ENCODE assay signal across 18 mouse cellular contexts in the genomic region with DNA sequence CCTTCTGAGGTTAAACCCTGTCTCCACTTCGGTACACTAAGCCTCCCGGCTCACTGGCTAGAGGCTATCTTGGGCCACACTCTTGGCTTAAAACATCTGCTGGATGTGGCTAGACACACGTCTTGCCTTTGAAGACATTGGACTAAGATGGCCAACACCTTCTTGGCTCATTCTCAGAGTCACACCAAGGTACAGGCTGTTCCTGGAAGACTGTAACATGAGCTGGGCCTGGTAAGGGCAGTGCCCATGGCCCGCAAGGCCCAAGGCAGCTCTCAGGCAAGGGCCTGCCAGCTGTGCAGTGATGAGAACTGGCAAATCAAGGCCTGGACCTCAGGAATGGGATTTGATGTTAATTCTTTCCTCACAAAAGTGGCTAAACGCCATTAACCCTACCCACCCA. TPM values are rescaled to one million over a fixed set of nuclear protein-coding genes. Genes with fewer than 3 reads are reported as not detected.
DNase-seq lines count a peak whose midpoint lies in the region; TF ChIP-seq lines count a peak whose summit lies in the region.
"Had no signal": no experiment of that assay in that cellular context is flagged by ENCODE, and none has a peak within 500 bp of the region (broad histone marks: within the 10 kb centered on the region; RNA-seq: fewer than 3 reads in every experiment).

No protein-coding gene starts in this region.

- intact Hi-C loops in gastrocnemius, adult 2 months (cut with DNase I) = no loop called here

- TF ChIP-seq CTCF in gastrocnemius, adult 2 months (IDR thresholded peaks at IDR 0.05) = no peak
- no peak for TF ChIP-seq CTCF in testis, adult 2 months (IDR thresholded peaks at IDR 0.05; ENCODE audit: control insufficient read depth, insufficient read depth, insufficient replicate concordance, low read depth, low read length)

- H3K27me3 ChIP-seq in testis, adult 2 months (ENCODE audit: control insufficient read depth, insufficient read depth, low read length) = no peaks in the 10 kb centered on the region
- peaks cover 3% of the 10 kb centered on the region; the same call in 1 of the 2 replicates for H3K27me3 ChIP-seq in limb, embryonic 10.5 days (ENCODE audit: low read depth, poor library complexity, severe bottlenecking)
- H3K27me3 ChIP-seq: CH12.LX; heart, embryonic 15.5 days; Patski had no signal

- 85% methylated on average over 5 of the region's 5 CpGs for WGBS in limb, embryonic 10.5 days

- peak; percentile 90 for DNase-seq in gastrocnemius, adult 2 months
- no peak for DNase-seq in gastrocnemius, postnatal 10 days
- DNase-seq in testis, postnatal 14 days (ENCODE audit: low spot score) = no peak
- DNase-seq in limb, embryonic 10.5 days (ENCODE audit: low spot score) = no peak
- no peak for DNase-seq in frontal cortex, postnatal 10 days (ENCODE audit: low spot score in 2 of 2)
- no peak for DNase-seq in adrenal gland, adult 8-10 months
- DNase-seq: adrenal gland, postnatal 25 days; cerebellum, adult 18-20 months; cerebellum, adult 9-11 months; cerebellum, postnatal 36 days; heart, adult 2 months had no signal

- peaks cover 11% of the 10 kb centered on the region for H3K4me1 ChIP-seq in testis, adult 2 months (ENCODE audit: control insufficient read depth, insufficient read depth, low read length)
- peaks cover 57% of the 10 kb centered on the region for H3K4me1 ChIP-seq in limb, embryonic 10.5 days

- no peaks in the 10 kb centered on the region for H3K9me3 ChIP-seq in limb, embryonic 10.5 days (replicated peaks)
- H3K9me3 ChIP-seq: heart, embryonic 15.5 days had no signal

- no peak for TF ChIP-seq POLR2A in testis, adult 2 months (IDR thresholded peaks at IDR 0.05; ENCODE audit: control insufficient read depth, low read depth, low read length)

- no peak overlapping the region for H3K4me3 ChIP-seq in gastrocnemius, adult 2 months
- peak overlapping the region; percentile 77 for H3K4me3 ChIP-seq in testis, adult 2 months (ENCODE audit: control insufficient read depth, low read depth, low read length)
- H3K4me3 ChIP-seq in limb, embryonic 10.5 days = no peak overlapping the region
- H3K4me3 ChIP-seq: embryonic facial prominence, embryonic 10.5 days; heart, adult 2 months; heart, embryonic 15.5 days; hindbrain, embryonic 10.5 days had no signal

- H3K36me3 ChIP-seq in testis, adult 2 months (ENCODE audit: control insufficient read depth, insufficient read depth, low read length) = no peaks in the 10 kb centered on the region
- H3K36me3 ChIP-seq in limb, embryonic 10.5 days = no peaks in the 10 kb centered on the region
- H3K36me3 ChIP-seq: embryonic facial prominence, embryonic 10.5 days; heart, embryonic 15.5 days; hindbrain, embryonic 10.5 days had no signal

- H3K27ac ChIP-seq in gastrocnemius, adult 2 months = peak overlapping the region; percentile 87
- H3K27ac ChIP-seq in testis, adult 2 months (ENCODE audit: control insufficient read depth, insufficient read depth, low read depth, low read length) = no peak overlapping the region
- peak overlapping the region; percentile 37 for H3K27ac ChIP-seq in limb, embryonic 10.5 days
- H3K27ac ChIP-seq: embryonic facial prominence, embryonic 10.5 days; heart, adult 2 months; heart, embryonic 15.5 days; hindbrain, embryonic 10.5 days; hindbrain, embryonic 14.5 days had no signal

RNA-seq across cellular contexts. Expression of a gene that starts 15.6 kb away (rescaled TPM):
- total RNA-seq in gastrocnemius, adult 2 months (2021) = 100 to 1,000 TPM; 253 to 301 TPM
- total RNA-seq in gastrocnemius, postnatal 10 days (2021) = 100 to 1,000 TPM; 456 to 462 TPM
- polyA plus RNA-seq in testis, adult 2 months (2012; rRNA removed) = 357 and 448 TPM in 2 replicates
- polyA plus RNA-seq in limb, embryonic 10.5 days (2016; fragmentation: Nextera tagmentation; extraction: Ambion mirVana) = 1,033 and 1,267 TPM in 2 replicates
- 100 to 1,000 TPM; 369 to 422 (median 377) TPM for total RNA-seq in adrenal gland, adult 8-10 months (2022)

RNA-seq across cellular contexts. Expression of a gene that starts 24.5 kb away (rescaled TPM):
- total RNA-seq in gastrocnemius, adult 2 months (2021) = 10 to 100 TPM in 1 of 2 experiments, 1 to 10 TPM in 1; 8.2 to 14.9 TPM
- total RNA-seq in gastrocnemius, postnatal 10 days (2021) = 10 to 100 TPM; 12.3 to 12.5 TPM
- polyA plus RNA-seq in testis, adult 2 months (2012; rRNA removed) = 1.9 and 2.0 TPM in 2 replicates
- 49.4 and 52.8 TPM in 2 replicates for polyA plus RNA-seq in limb, embryonic 10.5 days (2016; fragmentation: Nextera tagmentation; extraction: Ambion mirVana)
- total RNA-seq in adrenal gland, adult 8-10 months (2022) = 10 to 100 TPM; 15.4 to 21.4 (median 18.2) TPM

RNA-seq across cellular contexts. Expression of a gene that starts 33.7 kb away (rescaled TPM):
- 1 to 10 TPM; 4.8 to 6.1 TPM for total RNA-seq in gastrocnemius, adult 2 months (2021)
- 1 to 10 TPM; 6.3 to 7.5 TPM for total RNA-seq in gastrocnemius, postnatal 10 days (2021)
- 12.9 and 14.0 TPM in 2 replicates for polyA plus RNA-seq in testis, adult 2 months (2012; rRNA removed)
- polyA plus RNA-seq in limb, embryonic 10.5 days (2016; fragmentation: Nextera tagmentation; extraction: Ambion mirVana) = 5.9 and 7.6 TPM in 2 replicates
- total RNA-seq in adrenal gland, adult 8-10 months (2022) = 10 to 100 TPM; 46.4 to 65.7 (median 49.1) TPM

RNA-seq across cellular contexts. Expression of a gene that starts 33.9 kb away (rescaled TPM):
- total RNA-seq in gastrocnemius, adult 2 months (2021) = 10 to 100 TPM; 15.9 to 19.8 TPM
- total RNA-seq in gastrocnemius, postnatal 10 days (2021) = 10 to 100 TPM; 13.5 to 15.3 TPM
- 197 and 198 TPM in 2 replicates for polyA plus RNA-seq in testis, adult 2 months (2012; rRNA removed)
- polyA plus RNA-seq in limb, embryonic 10.5 days (2016; fragmentation: Nextera tagmentation; extraction: Ambion mirVana) = 45.0 and 46.9 TPM in 2 replicates
- 10 to 100 TPM; 24.8 to 32.3 (median 26.4) TPM for total RNA-seq in adrenal gland, adult 8-10 months (2022)

RNA-seq across cellular contexts. Expression of a gene that starts 39.5 kb away (rescaled TPM):
- total RNA-seq in gastrocnemius, adult 2 months (2021) = 10 to 100 TPM; 63.8 to 69.0 TPM
- total RNA-seq in gastrocnemius, postnatal 10 days (2021) = 10 to 100 TPM; 54.2 to 68.2 TPM
- polyA plus RNA-seq in testis, adult 2 months (2012; rRNA removed) = 65.7 and 78.3 TPM in 2 replicates
- polyA plus RNA-seq in limb, embryonic 10.5 days (2016; fragmentation: Nextera tagmentation; extraction: Ambion mirVana) = 275 and 316 TPM in 2 replicates
- 10 to 100 TPM; 20.4 to 47.9 (median 34.8) TPM for total RNA-seq in adrenal gland, adult 8-10 months (2022)

Comparison
In these comparisons a context has a peak if more than half of its experiments do, and no peak if none do; other contexts are left out.
1. RNA of a gene that starts 33.7 kb away (total RNA-seq): 46.4 to 65.7 TPM in adrenal gland, adult 8-10 months; 6.3 to 7.5 TPM in gastrocnemius, postnatal 10 days and 4.8 to 6.1 TPM in gastrocnemius, adult 2 months; every median in the first group is over 4 times any median in the second.